Mouse (Mus musculus): ENCODE results near the gene Clint1. TPM values are rescaled to one million over a fixed set of nuclear protein-coding genes. Genes with fewer than 3 reads are reported as not detected.
A peak's percentile ranks its signal among the peaks of the same experiment; 100 is the strongest.

The Clint1 gene
- polyA plus RNA-seq (2015; fragmentation: Nextera tagmentation; extraction: Ambion mirVana), result 82.3 and 87.6 TPM in 2 replicates

DNA sequence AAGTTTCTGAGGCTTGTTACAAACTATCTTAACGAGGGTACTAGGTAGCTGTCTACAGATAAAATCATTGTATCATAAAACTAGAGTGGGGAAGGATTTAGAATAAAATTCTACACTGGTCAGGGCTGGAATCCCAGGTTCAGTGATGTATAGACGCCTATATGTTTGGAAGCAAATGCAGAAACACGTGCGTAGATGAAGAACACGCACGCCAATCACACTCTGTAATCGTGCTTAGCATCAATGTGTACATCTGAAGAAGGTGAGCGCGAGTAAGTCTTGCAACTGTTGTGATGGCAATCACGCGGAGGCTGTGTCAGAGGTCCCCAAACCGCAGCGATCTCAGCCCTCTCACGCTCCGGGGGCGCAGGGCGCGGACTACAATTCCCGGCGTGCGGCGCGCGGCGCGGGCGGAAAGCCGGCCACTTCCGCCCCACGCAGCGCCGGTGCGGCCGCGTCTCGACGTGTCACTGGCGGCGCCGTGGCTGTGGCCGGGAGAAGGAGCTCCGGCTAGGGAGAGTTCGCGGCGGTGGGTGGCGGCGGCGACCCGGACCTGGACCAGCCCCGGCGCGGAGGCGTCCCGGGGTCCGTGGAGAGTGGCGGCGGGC is at the start of gene Clint1:
TSS of gene Clint1 (plus strand) at position 536 of the 608 bp plus-strand sequence.
- WGBS, result under 1% methylated on average over 56 of the region's 57 CpGs
- H3K9me3 ChIP-seq (replicated peaks), result no peaks in the 10 kb centered on the region
- no peaks in the 10 kb centered on the region for H3K27me3 ChIP-seq
- peak within 1 kb of the TSS; percentile 87 for H3K27ac ChIP-seq (replicated peaks)
- peak; percentile 90 for ATAC-seq (ENCODE audit: insufficient number of reproducible peaks, low FRiP score, low TSS enrichment, low read depth)
- H3K36me3 ChIP-seq, result no peaks in the 10 kb centered on the region
- H3K4me1 ChIP-seq, result peaks cover 28% of the 10 kb centered on the region
- H3K4me3 ChIP-seq (replicated peaks), result peak within 1 kb of the TSS; percentile 95
- peak within 1 kb of the TSS; percentile 59 for H3K4me2 ChIP-seq (replicated peaks)
- H3K9ac ChIP-seq, result peak within 1 kb of the TSS; percentile 98

DNA sequence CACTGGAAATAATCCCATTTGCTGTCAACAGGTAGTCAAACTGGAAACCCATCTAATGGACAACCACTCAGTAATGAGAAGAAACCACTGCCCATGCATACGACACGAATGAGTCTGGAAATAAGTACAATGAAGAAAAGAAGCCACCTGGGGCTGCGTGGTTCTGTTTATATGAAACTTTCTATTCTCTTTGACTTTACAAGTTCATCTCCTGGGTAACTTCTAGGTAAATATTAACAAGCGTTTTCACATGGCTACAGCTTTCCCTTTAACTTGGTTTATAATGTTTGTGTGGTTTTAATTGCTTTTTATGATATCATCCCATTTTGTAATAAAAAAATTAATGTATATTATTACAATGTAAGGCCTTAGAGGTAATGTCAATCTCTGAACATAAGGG is 47.8 kb upstream of the Clint1 start:
- Histone ChIP-seq H3K9ac (no peak overlapping the region), H3K4me3 (replicated peaks) (no peak overlapping the region), H3K27ac (replicated peaks) (no peak overlapping the region), H3K9me3 (replicated peaks) (no peaks in the 10 kb centered on the region), H3K27me3 (no peaks in the 10 kb centered on the region), H3K36me3 (no peaks in the 10 kb centered on the region), H3K4me1 (peaks cover 11% of the 10 kb centered on the region; the same call in 1 of the 2 replicates), H3K4me2 (replicated peaks) (no peak overlapping the region)
- no peak for ATAC-seq (ENCODE audit: insufficient number of reproducible peaks, low FRiP score, low TSS enrichment, low read depth)
- 78% methylated on average over 4 of the region's 4 CpGs for WGBS

DNA sequence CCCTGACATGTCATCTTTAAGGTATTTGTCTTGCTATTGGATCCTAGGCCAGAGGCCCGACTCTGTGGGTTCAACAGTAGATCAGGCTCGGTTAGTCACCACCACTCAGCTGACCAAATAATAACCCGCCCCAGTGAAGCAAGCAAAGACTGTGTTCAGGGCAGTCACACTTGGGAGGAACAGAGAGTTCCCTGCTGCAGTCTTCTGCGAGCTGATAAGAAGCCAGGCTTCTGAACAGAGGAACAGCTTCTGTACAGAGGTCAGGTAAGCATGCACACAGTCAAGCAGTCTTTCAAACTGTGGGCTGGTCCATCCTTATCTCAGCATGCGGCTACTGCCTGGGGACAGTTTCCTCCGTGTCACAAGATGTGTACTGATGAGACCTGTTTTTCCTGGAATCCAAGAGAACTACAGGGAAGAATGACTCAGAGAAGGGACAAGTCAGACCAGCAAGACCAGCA is 46.5 kb upstream of the Clint1 start:
- H3K36me3 ChIP-seq, result no peaks in the 10 kb centered on the region
- no peaks in the 10 kb centered on the region for H3K27me3 ChIP-seq
- no peak overlapping the region for H3K4me3 ChIP-seq (replicated peaks)
- WGBS, result 61% methylated on average over 6 of the region's 6 CpGs
- H3K9me3 ChIP-seq (replicated peaks), result no peaks in the 10 kb centered on the region
- no peak overlapping the region for H3K9ac ChIP-seq
- no peaks in the 10 kb centered on the region for H3K4me1 ChIP-seq
- no peak for ATAC-seq (ENCODE audit: insufficient number of reproducible peaks, low FRiP score, low TSS enrichment, low read depth)
- H3K27ac ChIP-seq (replicated peaks), result no peak overlapping the region
- H3K4me2 ChIP-seq (replicated peaks), result no peak overlapping the region

DNA sequence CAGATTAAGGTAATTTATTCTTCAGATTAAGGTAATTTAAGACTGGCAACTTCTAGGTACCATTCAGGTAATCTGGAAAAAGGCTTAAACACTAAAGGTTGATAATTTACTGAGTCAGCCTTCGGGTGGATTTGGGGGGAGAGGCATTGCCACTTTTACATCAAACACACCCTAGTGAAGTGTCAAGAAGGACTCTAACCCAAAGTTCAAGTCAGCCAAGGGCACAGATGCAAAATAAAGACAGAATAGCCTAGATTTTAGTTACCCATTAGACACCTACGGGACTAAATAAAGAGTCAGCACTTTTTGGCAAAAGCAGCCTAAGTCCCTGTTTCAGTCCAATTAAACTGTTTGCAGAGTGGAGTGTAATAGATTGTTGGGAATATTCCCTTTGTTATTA is 46.0 kb upstream of the Clint1 start:
- Histone ChIP-seq H3K36me3 (no peaks in the 10 kb centered on the region), H3K4me1 (no peaks in the 10 kb centered on the region), H3K4me2 (replicated peaks) (no peak overlapping the region), H3K9ac (no peak overlapping the region), H3K27me3 (no peaks in the 10 kb centered on the region), H3K27ac (replicated peaks) (no peak overlapping the region), H3K4me3 (replicated peaks) (no peak overlapping the region), H3K9me3 (replicated peaks) (no peaks in the 10 kb centered on the region)
- no peak for ATAC-seq (ENCODE audit: insufficient number of reproducible peaks, low FRiP score, low TSS enrichment, low read depth)
- WGBS, result 76% methylated on average over 2 of the region's 2 CpGs

DNA sequence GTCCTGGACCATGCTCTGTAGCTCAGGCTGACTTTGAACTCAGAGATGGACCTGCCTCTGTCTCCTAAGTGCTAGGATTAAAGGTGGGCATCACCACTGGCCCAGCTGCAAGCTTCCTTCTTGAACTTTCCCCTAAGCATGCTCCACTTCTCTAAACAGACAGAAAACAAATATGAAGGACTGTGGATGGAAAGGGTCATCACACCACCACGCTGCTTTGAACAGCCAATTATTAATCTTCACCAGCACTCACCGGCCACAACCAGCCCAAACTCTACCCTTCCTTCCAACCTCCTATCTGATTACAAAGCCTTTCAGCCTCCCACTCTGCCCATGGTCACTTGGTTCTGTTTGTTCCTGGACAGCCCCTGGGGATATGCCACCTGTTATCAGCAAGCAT is 45.6 kb upstream of the Clint1 start:
- 78% methylated on average over 2 of the region's 2 CpGs for WGBS
- Histone ChIP-seq H3K9me3 (replicated peaks) (no peaks in the 10 kb centered on the region), H3K27me3 (no peaks in the 10 kb centered on the region), H3K4me2 (replicated peaks) (no peak overlapping the region), H3K4me1 (no peaks in the 10 kb centered on the region), H3K9ac (no peak overlapping the region), H3K36me3 (no peaks in the 10 kb centered on the region), H3K4me3 (replicated peaks) (no peak overlapping the region), H3K27ac (replicated peaks) (no peak overlapping the region)
- ATAC-seq (ENCODE audit: insufficient number of reproducible peaks, low FRiP score, low TSS enrichment, low read depth), result no peak

DNA sequence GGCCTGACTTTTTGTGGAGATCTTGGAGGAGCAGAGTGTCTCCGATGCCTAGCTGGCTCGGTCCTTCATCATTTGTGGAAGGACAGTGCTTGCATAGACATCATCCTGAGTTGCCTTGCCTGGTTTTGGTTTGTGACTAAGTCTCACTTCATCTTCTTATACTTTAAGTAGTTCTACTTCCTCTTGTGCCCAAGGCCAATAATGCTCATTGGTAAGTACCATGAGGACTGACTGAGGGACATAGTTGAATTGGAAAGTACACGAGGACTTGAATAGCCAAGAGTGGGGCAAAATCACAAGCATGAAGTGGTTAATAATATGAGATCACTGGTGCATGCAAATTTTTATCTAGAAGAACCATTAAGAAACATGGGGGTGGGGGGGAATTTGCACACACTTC is 45.0 kb upstream of the Clint1 start:
- no peaks in the 10 kb centered on the region for H3K36me3 ChIP-seq
- no peaks in the 10 kb centered on the region for H3K27me3 ChIP-seq
- no peak overlapping the region for H3K4me3 ChIP-seq (replicated peaks)
- no peaks in the 10 kb centered on the region for H3K4me1 ChIP-seq
- no peak overlapping the region for H3K27ac ChIP-seq (replicated peaks)
- no peaks in the 10 kb centered on the region for H3K9me3 ChIP-seq (replicated peaks)
- H3K9ac ChIP-seq, result no peak overlapping the region
- ATAC-seq (ENCODE audit: insufficient number of reproducible peaks, low FRiP score, low TSS enrichment, low read depth), result no peak
- no peak overlapping the region for H3K4me2 ChIP-seq (replicated peaks)
- WGBS, result 86% methylated on average over 3 of the region's 3 CpGs

DNA sequence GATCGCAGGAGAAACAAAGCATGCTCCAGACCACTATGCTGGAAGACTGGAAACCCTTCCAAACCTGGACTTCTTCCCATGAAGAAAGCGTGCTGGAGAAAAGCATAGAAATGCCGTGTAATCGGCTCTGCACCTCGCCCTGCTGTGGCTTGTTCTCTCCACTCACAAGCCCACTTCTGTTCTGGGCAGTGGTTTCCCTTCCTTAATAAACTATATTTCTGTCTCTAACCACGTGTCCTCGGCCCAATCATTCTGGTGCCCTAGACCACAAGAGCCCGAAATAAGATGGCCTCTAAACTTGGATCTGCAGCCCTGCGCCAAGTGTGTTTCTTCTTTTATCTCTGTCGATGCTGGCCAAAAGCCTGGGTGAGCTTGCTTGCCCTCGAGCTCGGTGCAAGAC is 44.0 kb upstream of the Clint1 start:
- Histone ChIP-seq H3K4me3 (replicated peaks) (no peak overlapping the region), H3K4me1 (no peaks in the 10 kb centered on the region), H3K27me3 (no peaks in the 10 kb centered on the region), H3K36me3 (no peaks in the 10 kb centered on the region), H3K9me3 (replicated peaks) (no peaks in the 10 kb centered on the region), H3K4me2 (replicated peaks) (no peak overlapping the region), H3K9ac (no peak overlapping the region), H3K27ac (replicated peaks) (0 out of 2 replicates have a peak overlapping the region, but pooled peaks have one; percentile 4)
- peak; percentile 73; the same call in 1 of the 2 replicates for ATAC-seq (ENCODE audit: insufficient number of reproducible peaks, low FRiP score, low TSS enrichment, low read depth)
- WGBS, result 69% methylated on average over 12 of the region's 12 CpGs

DNA sequence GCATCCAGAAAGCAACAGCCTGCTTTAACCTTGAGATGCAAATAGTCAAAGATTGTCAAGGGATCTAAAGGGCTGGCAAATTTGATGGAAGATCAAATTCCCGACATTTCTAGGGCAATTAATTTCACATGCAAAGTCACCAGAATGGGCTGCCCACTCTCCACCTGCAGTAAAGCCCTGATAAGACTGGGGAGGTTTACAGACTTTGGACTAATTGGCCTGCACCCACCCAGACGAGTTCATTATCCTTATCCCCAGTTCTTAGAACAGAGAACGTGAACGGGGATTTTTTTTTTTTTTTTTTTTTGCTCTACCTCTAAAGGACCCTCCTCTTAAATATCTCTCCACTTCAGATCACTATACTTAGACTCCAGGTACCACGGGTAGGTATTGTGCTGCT is 42.4 kb upstream of the Clint1 start:
- Histone ChIP-seq H3K27me3 (no peaks in the 10 kb centered on the region), H3K4me2 (replicated peaks) (no peak overlapping the region), H3K36me3 (no peaks in the 10 kb centered on the region), H3K4me3 (replicated peaks) (no peak overlapping the region), H3K9me3 (replicated peaks) (no peaks in the 10 kb centered on the region), H3K27ac (replicated peaks) (no peak overlapping the region), H3K4me1 (no peaks in the 10 kb centered on the region), H3K9ac (no peak overlapping the region)
- 45% methylated on average over 5 of the region's 5 CpGs for WGBS
- no peak for ATAC-seq (ENCODE audit: insufficient number of reproducible peaks, low FRiP score, low TSS enrichment, low read depth)

DNA sequence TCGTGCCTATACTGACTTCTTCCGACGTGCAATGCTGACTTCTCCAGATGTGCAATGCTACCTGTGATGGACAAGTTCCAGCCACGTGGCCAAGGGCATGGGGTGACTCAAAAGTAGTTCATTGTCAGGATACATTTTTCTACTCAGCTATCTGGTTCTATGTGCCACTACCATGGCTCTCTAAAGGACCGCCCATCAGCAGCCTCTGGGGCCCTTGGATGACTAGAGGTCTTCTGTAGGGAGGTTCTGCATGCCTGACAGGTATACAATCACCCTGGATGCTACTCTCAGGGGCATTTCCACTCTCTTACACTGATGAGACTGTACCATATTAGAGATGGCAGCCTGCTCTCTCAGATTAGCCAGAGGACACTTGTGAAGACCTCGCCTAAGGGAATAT is 41.8 kb upstream of the Clint1 start:
- H3K36me3 ChIP-seq, result no peaks in the 10 kb centered on the region
- ATAC-seq (ENCODE audit: insufficient number of reproducible peaks, low FRiP score, low TSS enrichment, low read depth), result no peak
- H3K4me1 ChIP-seq, result no peaks in the 10 kb centered on the region
- no peak overlapping the region for H3K4me3 ChIP-seq (replicated peaks)
- no peak overlapping the region for H3K4me2 ChIP-seq (replicated peaks)
- H3K9ac ChIP-seq, result no peak overlapping the region
- no peaks in the 10 kb centered on the region for H3K9me3 ChIP-seq (replicated peaks)
- 61% methylated on average over 6 of the region's 6 CpGs for WGBS
- H3K27me3 ChIP-seq, result no peaks in the 10 kb centered on the region
- H3K27ac ChIP-seq (replicated peaks), result no peak overlapping the region

DNA sequence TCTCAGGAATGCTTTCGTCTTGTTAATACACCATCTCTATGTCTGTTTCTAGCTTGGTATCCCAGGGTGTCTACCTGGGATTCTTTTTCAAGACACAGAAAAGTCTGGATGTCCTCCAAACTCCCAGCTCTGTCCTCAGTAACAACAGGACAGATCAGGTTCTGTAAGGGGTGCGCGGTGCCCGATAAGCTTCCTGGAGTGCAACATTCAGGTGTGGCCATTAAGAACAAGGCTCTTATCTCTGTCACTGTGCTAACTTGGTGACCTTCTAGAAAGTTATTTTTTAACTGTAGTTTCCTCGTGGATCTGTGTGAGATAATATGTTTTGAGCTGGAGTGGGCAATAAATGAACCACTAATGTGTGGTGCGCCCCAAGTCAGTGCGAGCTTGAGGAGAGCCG is 41.0 kb upstream of the Clint1 start:
- Histone ChIP-seq H3K4me1 (no peaks in the 10 kb centered on the region), H3K4me3 (replicated peaks) (no peak overlapping the region), H3K4me2 (replicated peaks) (no peak overlapping the region), H3K27ac (replicated peaks) (no peak overlapping the region), H3K27me3 (no peaks in the 10 kb centered on the region), H3K9ac (no peak overlapping the region), H3K9me3 (replicated peaks) (no peaks in the 10 kb centered on the region), H3K36me3 (no peaks in the 10 kb centered on the region)
- WGBS, result 95% methylated on average over 8 of the region's 8 CpGs
- no peak for ATAC-seq (ENCODE audit: insufficient number of reproducible peaks, low FRiP score, low TSS enrichment, low read depth)

DNA sequence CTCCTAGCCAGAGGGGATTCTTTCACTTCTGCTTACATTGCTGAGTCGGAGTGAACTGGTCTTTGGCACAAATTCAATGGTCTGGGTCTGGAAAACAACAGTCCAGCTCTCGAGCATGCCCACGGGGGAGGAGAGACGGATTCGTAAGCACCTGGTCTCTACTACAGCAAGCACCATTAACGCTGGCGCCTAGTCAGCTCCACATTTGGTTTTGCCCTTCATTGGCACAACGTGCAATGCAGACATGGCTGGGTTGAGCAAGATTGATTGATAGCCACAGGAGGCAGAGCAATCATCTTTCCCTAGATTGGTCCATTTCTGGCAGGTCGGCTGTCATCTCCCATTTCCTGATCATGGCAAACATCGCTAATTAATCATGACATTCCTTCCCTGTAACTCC is 36.2 kb upstream of the Clint1 start:
- no peak overlapping the region for H3K9ac ChIP-seq
- H3K4me1 ChIP-seq, result no peaks in the 10 kb centered on the region
- no peak overlapping the region for H3K4me3 ChIP-seq (replicated peaks)
- H3K36me3 ChIP-seq, result no peaks in the 10 kb centered on the region
- no peak overlapping the region for H3K27ac ChIP-seq (replicated peaks)
- ATAC-seq (ENCODE audit: insufficient number of reproducible peaks, low FRiP score, low TSS enrichment, low read depth), result no peak
- no peaks in the 10 kb centered on the region for H3K27me3 ChIP-seq
- WGBS, result 63% methylated on average over 10 of the region's 10 CpGs
- no peak overlapping the region for H3K4me2 ChIP-seq (replicated peaks)
- no peaks in the 10 kb centered on the region for H3K9me3 ChIP-seq (replicated peaks)

DNA sequence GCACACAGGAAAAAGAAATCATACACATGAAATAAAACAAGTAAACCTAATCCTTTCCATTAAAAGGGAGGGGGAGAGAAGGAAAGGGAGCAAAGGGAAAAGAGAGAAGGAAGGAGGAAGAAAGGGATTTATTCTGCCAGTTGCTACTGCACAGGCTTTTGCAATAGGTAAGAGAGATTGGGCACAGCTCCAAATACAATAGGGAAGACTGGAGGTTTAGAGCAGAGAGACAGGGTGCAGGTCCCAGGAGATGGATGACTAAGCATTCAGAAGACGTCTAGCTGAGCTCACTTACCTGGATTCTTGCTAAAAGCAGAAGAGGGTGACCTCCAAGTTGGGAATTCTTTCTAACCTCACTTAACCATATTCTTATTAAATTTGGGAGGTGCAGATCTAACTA is 35.1 kb upstream of the Clint1 start:
- no peaks in the 10 kb centered on the region for H3K9me3 ChIP-seq (replicated peaks)
- no peak overlapping the region for H3K9ac ChIP-seq
- 58% methylated on average over 1 of the region's 1 CpGs for WGBS
- H3K27ac ChIP-seq (replicated peaks), result no peak overlapping the region
- no peaks in the 10 kb centered on the region for H3K36me3 ChIP-seq
- no peaks in the 10 kb centered on the region for H3K27me3 ChIP-seq
- no peak for ATAC-seq (ENCODE audit: insufficient number of reproducible peaks, low FRiP score, low TSS enrichment, low read depth)
- H3K4me2 ChIP-seq (replicated peaks), result no peak overlapping the region
- no peaks in the 10 kb centered on the region for H3K4me1 ChIP-seq
- H3K4me3 ChIP-seq (replicated peaks), result no peak overlapping the region
